Mouse (Mus musculus) hindlimb bud, embryonic 11.5 days (tissue): Measurements from ENCODE around the gene Os9.
"Not testable (repeated sequence)": the region's sequence is repeated elsewhere in the genome, so short reads cannot be mapped to it uniquely, and the experiment has no call there.

Experiments used
- DNase-seq: peaks from one replicate; pipeline ENCODE4 v3.0.0-alpha.2; 2012; ENCODE audit warnings: low read depth, low spot score; ENCODE audit errors: extremely low spot score

The Os9 gene

DNA sequence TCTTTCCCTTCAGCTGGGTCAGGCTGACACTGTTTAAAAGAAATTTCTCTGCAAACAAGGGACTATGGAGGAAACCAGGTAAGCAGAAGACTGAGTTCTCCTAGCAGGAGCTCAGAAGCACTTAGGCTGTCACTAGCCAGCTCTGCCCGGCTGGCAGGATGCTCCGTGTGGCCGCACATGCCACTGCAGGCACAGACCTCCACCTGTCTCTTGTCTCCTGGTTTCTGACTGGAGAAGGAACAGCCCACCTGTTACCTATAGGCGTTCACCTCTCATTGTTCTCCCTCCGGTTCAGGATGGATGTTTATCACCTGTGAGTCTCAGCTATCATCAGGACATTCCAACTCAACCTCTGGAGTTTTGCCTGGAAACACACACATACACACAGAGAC, 37.0 kb downstream of the Os9 start:
- DNase-seq, result no peak

GRCm38 (mm10) chr10:127083292-127083914, 37.5 kb downstream of the Os9 start:
- no peak for DNase-seq

GRCm38 (mm10) chr10:127081996-127082620, 38.8 kb downstream of the Os9 start:
- DNase-seq, result no peak

DNA sequence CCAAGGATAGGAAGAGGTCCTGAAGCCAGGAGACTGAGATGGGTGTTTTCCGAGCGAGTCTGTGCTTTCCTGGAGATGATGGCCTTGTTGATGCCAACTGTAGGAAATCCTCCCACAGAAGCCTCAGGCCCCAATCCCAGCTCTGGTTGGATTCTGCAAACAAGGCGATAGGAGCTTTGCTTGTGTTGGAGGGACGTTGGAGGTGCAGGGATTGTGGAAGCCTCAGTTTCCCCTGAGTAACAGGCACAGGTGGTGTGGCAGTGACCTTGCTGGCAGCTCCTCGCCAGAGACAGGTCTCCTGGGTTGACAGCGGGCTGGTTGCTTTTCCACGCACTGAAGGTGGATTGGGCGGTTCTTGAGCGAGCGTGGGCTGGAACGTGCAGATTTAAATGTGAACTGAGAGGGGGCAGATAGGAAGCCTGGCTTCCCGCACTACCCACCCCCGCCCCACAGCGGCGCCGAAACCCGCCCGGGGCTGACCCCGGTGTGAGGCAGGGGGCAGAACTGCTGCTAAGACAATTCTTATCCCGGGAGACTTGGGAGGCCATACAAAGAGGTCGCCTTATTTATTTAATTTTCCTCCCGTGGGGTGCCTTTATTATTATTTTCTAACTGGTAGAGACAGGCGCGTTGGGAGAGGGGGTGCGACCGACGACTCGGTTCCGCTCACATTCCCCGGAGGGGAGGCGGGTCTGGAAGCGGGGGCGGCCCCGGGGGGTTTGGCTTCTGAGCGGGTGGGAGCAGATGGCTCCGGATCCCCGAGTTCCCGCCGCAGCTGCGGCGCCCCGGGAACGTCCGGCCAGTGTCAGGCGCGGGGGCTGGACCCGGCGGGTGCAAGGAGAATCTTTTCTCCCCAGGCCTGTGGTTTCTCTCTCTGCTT, 39.8 kb downstream of the Os9 start:
- no peak for DNase-seq

DNA sequence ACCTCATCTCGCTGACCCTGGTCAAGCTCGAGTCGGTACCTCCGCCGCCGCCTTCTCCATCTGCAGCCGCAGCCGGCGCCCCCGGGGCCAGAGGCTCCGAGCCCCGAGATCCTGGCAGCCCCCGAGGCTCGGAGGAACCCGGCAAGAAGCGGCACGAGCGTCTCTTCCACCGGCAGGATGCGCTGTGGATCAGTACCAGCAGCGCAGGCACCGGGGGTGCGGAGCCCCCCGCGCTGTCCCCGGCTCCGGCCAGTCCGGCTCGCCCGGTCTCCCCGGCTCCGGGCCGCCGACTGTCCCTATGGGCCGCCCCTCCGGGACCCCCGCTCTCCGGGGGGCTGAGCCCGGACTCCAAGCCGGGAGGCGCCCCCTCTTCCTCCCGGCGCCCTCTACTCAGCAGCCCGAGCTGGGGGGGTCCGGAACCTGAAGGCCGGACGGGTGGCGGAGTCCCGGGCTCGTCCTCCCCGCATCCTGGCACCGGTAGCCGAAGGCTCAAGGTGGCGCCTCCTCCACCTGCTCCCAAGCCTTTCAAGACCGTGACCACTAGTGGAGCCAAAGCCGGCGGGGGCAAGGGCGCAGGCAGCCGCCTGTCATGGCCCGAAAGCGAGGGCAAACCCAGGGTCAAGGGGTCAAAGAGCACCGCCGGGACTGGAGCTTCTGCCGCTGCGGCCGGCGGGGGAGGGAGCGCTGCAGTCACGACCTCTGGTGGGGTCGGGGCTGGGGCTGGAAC, 41.1 kb downstream of the Os9 start:
- no peak for DNase-seq

DNA sequence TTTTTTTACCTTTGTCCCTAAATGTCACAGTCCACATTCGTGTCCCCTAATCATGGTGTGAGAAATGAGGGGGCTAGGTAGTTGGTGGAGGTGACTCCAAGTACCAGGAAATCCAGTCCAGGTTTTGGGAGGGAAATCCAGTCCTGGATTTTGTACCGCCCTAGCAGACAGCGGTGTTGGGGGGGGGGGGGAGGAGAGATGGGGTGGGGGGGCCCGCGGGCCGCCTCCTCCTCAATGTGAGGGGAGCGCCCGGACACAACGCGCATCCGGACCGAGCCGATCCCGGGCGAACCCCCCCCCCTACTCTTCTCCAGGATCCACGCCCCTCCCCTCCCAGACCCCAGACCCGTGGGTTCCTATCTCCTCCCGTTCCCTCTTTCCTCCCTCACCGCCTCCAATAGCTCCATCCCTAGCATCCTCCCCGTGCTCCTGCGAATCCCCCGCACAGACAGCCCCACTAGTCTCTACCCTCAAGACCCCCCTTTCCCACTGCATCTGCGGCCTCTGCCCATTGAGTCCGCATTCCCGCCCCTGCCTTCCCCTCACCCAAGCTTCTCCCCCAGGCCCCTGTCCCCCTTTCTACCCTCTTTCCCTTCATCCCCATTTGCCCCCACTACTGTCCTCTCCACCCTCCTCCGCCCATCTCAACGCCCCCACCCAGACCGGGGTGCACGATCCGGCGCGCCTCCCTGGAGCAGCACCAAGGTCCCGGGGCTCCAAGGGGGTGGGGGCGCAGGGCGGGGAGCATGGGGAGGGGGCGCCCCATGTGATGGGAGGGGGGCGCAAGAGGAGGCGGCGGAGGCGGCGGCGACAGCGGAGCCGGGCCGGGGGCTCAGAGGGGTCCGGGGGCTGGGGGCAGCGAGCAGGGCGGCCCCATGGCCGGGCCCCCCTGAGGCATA, 42.0 kb downstream of the Os9 start:
- DNase-seq, result no peak

- DNase-seq, result no peak
Observed at GRCm38 (mm10) chr10:127078001-127078676, 42.8 kb downstream of the Os9 start.

- no peak for DNase-seq
Observed at GRCm38 (mm10) chr10:127077515-127077914, 43.4 kb downstream of the Os9 start.

DNA sequence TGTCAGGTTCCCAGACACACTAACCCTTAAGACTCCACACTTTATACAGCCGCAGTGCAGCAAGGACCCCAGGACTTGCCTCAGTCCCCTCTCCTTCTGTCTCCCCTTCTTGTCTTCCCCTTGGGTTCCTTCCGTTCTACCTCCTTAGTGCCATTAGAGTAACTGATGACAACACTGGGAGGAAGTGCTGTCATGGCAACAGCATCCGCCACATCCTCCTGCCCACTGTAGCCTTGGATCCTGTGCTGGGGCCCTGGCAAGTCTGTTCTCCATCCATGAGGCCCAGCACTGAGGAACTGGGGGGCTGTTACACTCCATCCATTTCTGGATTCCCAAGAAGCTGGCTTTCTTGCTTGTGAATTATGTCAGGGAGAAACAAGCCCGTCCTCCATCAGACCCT, 44.8 kb downstream of the Os9 start:
- no peak for DNase-seq

DNA sequence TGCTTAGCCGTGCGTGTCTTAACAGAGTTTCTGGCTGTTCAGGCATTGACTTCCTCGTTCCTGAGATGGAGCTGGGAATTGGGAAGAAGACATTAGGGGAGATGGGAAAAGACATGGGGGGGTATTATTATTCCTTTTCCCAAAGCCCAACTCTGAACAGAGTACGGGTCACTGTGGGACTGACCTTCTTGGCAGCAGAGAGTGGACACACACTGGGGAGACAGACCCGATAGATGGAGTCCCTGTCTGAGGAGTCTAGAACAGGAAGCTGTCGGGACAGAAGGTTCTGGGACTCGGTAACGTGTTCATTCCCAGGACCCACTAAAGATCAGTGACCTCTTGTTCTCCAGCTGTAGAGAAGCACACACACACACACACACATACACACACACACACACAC, 45.3 kb downstream of the Os9 start:
- DNase-seq, result no peak

GRCm38 (mm10) chr10:127075080-127075479, 45.9 kb downstream of the Os9 start, which contains the start of gene Agap2:
Gene Agap2, plus strand, starts transcription at chr10:127075284.
- no peak for DNase-seq

DNA sequence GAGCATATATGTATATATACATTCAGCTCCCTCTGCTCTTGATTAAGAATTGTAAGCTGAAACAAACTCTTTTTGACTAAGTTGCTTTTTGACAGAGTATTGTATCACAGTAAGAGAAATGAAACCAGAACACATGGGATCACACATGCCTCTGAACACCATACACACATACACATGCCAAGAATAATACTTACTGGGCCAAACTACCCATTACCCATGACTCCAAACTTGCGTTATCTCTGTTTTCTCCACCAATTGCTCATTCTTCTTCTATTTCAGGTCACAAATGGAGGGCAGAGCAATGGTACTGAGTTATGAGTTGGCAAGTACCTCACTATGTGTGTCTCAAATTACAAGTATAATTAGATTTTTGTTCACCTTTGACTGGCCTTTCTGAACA, 47.0 kb downstream of the Os9 start:
- no peak for DNase-seq

- DNase-seq, result not testable (repeated sequence)
Observed at GRCm38 (mm10) chr10:127072969-127073368, 48.0 kb downstream of the Os9 start.

- DNase-seq, result not testable (repeated sequence)
Observed at GRCm38 (mm10) chr10:127072270-127072669, 48.7 kb downstream of the Os9 start.

- DNase-seq, result no peak
Observed at GRCm38 (mm10) chr10:127071203-127071602, 49.7 kb downstream of the Os9 start.

- peak; percentile 93 for DNase-seq
Observed at GRCm38 (mm10) chr10:127070190-127071121, 50.5 kb downstream of the Os9 start, which contains the start of gene Tspan31. Gene Tspan31, minus strand, starts transcription at chr10:127070264.

DNA sequence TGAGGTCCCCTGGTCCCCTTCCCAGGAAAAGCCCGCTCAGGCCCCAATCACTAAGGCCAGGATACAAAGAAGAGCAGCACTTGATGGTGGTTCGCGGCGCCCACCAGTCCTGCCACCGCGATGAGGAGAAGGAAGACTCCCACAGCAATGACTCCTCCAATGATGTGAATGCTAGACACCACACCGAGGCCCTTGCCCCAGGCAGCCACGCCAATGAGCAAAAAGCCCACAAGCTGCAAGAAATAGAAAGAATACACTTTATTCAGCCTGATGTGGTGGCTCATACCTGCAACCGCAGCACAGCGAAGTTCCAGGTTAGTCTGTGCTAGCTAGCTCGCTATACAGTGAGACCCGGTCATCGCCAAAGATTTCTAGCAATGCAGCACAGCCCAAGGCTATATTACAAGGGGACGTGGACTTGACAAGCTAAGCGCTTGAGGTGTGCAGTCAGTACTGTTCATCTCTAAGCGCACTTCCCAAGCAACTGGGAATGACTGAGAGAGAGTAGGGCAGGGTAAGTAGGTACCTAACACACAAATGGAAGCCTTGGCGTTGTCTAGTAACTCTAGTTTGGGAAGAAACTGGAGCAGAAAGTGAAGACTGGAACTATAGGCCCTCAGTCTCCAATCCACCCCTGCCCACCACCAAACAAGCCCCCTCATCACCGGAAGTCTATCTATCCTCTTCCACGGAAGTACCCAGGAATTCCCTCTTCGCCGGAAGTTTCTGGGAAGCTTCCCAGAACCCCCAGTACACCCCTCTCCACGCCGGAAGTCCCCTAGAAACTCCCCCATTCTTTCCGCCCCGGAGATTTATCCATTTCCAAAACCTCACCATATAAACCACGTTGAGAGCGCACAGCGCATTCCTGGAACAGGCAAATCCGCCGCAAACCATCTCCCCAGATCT, 51.4 kb downstream of the Os9 start:
- no peak for DNase-seq
